Mouse (Mus musculus): ENCODE measurements around the gene Cdcp1. TPM values are rescaled to one million over a fixed set of nuclear protein-coding genes. Genes with fewer than 3 reads are reported as not detected.

Gene Cdcp1
- polyA plus RNA-seq, 1 experiment, result 0.18 TPM

DNA sequence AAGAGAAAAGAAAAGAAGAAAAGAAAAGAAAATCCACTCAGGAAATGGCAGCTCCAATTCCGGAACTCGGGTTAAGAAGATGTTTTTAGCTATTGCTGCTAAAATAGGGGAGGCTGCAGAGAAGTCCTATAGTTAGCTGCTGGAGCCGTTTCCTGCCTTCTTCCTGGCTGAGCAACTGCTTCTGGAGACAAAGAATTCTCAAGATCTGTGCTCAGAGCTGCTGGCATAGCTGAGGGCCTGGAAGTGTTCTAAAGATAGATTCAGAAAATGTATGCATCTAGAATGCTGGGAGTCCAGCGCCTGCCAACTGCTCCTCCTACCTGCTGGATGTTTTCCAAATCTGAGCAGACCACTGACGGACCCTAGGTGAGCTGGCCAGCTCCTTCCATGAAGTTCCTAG is 4.0 kb upstream of the Cdcp1 start:
- peak; percentile 53 to 68 for DNase-seq (ENCODE audit: extremely low spot score in 1 of 2, low spot score in 1 of 2)

DNA sequence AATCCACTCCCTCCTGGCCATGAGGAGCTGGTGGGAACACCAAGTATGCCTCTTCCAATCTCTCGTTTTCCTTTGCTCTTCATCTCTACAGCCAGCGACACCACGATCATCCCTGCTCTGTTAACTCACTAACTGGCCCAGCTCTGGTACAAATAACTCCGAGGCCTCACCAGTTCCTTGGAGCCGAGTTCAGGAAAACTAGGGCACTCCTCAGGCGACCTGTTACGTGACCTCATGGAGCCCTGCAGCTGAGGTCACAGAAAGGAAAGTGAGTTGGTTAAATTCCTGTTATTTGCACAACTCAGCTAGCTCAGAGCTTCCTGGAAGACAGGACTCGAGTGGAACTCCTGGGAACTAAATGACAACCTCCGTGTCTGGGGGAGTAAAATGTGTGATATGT is 2.5 kb downstream of the Cdcp1 start:
- no peak for DNase-seq (ENCODE audit: extremely low spot score in 1 of 2, low spot score in 1 of 2)

DNA sequence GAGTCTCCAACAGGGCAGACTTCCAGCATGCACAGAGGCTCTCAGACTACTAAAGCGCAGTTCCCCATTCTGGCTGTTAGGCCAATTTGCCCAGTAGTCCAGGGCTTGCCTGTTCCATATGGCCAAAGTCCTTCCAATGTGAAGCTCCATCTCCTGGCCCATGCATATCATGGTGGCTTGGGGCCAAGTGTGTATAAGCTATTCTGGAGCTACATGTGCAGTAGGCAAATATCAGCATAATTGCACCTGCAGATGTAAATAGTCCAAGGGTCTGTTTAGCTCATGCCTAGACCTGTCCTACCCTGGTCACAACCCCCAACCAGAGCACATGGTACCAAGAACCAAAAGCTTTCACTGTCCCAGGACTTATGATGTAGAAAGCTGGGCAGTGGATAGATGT is 7.9 kb downstream of the Cdcp1 start:
- no peak for DNase-seq (ENCODE audit: extremely low spot score in 1 of 2, low spot score in 1 of 2)

DNA sequence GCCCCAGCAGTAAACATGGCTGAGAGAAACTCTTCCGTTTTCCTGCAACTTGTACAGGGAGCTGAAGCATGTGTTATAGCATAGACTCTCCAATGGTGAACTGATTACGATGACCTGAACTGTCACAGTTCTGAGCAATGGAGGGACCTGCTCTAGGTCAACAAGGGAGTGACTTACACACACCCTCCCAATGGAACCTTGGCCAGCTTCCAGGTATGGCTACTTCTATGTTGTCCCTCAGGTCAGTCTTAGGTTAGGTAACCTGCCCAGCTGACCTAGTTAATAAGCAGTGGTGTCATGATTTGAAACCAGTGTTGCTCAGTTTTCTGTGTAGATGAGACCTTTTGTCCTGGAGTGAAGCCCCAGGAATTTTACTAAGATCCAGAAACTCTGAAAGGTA is 8.9 kb downstream of the Cdcp1 start:
- DNase-seq (ENCODE audit: extremely low spot score in 1 of 2, low spot score in 1 of 2), result no peak

DNA sequence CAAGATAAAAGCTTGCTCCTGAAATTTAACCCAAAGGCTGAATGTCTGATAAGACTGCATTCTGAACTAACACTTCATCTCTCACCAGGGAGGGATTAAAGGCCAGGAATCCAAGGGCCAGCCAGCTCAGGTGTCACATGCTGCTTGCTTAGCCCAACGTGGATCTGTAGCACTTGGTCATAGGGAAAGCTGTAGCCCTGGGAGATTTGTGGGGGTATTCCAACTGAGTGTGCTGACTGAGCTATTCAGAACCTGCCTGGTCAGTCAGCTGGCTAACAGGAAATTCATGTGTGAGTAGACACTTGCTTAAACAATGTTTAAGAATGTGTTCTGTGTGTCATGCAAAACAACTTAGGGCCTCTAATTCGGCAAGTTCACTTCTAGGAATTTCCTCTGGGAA is 9.3 kb downstream of the Cdcp1 start:
- DNase-seq (ENCODE audit: extremely low spot score in 1 of 2, low spot score in 1 of 2), result no peak

DNA sequence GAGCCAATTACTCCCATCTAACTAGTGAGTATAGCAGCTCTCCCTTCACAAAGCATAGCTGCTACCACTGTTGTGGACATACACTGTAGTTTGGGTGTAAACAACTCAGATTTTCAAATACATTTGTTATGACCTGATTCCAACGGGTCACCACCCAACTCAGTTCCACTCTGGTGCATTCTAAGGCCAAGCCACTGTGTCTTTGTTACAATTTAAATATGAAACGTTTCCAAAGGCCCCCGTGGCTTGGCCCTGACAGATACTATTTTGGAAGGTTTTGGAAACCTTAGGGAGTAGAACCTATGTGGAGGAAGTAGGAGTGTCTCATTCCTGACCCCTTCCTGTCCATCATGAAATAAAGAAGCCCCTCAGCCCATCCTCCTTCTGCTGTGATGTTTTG is 15.7 kb downstream of the Cdcp1 start:
- no peak for DNase-seq (ENCODE audit: extremely low spot score in 1 of 2, low spot score in 1 of 2)

DNA sequence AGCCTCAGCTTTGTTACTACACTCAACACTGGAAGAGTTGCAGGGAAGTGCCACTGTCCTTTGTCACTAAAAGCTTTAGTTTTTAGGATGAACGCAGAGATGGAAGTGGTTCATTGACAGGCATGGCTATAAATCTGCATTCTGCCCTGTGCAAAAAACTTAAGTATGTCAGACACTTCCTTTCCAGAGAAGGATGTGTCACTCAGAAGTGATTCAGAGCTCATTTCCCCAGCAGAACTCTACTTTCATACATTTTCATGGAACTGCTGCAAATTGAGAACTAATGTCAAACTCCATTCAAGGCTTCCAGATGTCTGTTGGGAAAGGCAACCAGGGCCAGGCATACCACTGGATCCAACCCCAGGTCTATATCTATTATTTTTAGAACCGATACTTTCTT is 27.6 kb downstream of the Cdcp1 start:
- no peak for DNase-seq (ENCODE audit: extremely low spot score in 1 of 2, low spot score in 1 of 2)

DNA sequence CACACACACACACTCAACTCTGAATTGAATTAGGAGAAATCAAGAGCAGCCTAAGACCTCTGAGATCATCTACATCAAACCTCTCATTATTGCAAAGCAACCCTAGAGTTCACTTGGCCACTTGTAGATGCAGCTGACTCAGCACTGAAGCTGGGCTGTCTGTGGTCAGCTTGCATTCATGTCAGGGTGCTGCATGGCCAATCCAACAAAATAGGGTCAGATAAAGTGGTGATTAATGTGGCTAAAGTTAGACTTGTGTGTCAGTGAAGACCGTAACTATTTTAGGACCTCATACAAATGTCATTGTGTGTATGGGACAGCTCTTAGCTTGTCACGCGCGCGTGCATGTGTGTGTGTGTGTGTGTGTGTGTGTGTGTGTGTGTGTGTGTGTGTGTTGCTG is 28.2 kb downstream of the Cdcp1 start:
- no peak for DNase-seq (ENCODE audit: extremely low spot score in 1 of 2, low spot score in 1 of 2)

DNA sequence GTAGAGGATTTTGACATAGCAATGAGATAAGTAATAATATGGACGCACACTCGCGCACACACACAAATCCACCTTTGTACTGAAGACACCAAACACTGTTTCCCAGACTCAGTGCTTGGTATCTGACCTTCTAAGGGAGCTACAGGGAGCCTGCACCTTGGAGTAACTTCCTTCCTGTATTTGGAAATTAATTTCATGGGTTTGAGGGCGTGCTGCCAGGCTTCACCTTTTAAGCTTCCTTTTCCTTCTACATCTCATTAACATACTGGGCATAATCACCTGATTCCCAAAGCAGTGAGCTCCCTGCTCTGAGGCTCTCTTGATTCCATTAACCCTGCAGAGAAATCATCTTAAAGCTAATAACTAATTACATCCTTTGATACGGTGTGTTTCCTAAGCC is 29.7 kb downstream of the Cdcp1 start:
- no peak for DNase-seq (ENCODE audit: extremely low spot score in 1 of 2, low spot score in 1 of 2)

DNA sequence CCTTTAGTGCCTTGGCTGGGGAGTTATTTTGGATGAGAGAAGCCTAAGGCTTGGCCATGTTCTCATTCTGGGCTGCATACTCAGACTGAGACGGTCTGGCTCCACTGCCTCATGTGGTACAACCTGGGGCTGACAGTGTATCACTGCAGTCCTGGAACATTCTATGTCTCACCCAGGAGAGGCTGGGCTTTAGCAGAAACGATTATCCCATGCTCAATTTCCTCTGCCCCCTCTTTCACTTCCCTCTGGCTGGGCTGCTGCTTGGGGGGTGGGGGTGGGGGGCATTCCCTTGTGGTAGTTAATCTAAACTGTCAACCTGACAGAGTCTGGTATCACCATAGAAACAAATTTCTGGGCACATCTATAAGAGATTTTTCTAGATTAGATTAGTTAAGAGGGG is 30.3 kb downstream of the Cdcp1 start:
- no peak for DNase-seq (ENCODE audit: extremely low spot score in 1 of 2, low spot score in 1 of 2)

DNA sequence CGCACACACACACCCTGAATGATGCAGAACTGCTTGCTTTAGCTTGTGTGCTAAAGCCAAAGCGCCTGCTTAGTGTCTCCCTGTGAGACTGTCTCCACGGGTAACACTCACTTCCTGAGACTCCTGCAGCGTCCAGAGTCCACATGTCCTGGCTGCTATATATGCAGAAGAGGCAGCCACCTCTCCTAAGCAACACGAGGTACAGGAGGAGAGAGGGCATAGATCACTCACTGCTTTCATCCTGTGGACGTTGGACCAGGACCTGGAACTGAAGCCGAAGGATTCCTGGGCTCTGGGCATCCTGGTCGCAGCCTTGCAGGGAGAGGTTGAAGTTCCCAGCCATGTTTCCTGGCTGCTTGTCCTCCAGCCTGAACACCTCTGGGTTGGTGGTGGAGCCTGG is 32.6 kb downstream of the Cdcp1 start:
- no peak for DNase-seq (ENCODE audit: extremely low spot score in 1 of 2, low spot score in 1 of 2)

DNA sequence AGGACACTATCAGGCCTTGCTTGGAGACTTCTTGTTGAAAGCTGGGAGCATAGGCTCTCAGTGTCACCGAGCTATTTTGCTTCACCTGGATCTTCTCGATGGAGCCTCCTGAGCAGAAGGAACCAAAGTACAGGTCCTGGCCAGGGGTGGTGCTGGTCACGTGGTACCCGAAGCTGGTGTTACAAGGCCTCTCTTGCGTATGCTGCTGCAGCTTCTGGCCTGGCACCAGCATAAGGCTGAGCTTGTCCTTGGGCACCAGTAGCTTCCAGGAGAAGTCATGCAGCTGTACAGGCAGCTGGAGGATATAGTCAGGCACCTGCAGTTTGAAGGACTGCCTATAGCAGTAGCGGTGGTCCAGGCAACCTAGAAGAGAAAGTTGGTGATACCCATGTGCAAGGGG is 35.8 kb downstream of the Cdcp1 start:
- DNase-seq (ENCODE audit: extremely low spot score in 1 of 2, low spot score in 1 of 2), result no peak

DNA sequence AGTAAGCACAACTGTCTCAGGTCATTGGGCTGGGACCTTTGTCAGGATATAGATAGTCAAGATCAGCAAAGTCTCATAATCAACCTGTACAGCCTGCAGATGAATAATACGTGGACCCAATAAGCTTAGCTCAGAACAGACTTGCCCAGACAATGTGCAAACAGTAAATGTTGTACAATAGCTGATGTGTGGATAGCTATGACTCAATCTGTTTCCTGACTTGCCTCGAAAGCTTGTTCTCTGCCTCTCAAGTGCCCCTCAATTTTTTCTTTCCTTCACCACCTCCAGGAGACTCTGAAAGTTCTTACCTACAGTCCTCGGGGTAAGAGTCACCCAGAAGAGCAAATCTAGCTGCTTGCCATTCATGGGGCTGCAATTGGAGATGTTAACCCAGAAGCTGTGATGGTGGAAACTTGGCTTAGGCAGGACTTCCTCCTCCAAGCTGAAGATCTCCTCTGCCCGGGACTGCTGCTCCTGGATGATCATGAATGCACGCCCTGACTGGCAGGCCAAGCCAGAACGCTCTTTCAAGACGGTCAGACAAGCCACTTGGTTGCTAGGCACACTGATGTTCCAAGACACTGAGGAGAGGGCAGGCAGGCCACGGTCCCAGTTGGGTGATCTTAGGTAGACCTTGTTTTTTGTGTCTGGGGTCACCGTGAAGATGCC is 38.3 kb downstream of the Cdcp1 start:
- no peak for DNase-seq (ENCODE audit: extremely low spot score in 1 of 2, low spot score in 1 of 2)

DNA sequence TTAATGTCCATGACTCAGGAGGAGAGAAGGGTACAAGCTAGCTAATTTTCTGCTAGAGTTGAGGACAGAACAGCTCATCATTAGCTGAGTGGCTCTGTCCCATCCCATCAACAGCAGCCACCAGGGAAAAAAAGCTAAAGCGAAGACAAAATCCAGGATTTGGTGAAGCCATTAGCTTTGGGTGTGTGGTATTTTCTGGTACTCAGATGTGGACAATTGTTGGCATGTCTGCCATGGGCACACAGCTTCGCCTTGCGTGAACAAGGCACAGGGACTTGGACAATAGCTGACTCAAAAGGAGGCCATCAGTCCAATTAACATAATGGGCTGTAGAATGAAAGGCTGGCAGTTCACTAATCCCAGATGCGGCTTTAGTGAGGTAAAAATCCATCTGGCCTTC is 41.5 kb downstream of the Cdcp1 start:
- DNase-seq (ENCODE audit: extremely low spot score in 1 of 2, low spot score in 1 of 2), result no peak

DNA sequence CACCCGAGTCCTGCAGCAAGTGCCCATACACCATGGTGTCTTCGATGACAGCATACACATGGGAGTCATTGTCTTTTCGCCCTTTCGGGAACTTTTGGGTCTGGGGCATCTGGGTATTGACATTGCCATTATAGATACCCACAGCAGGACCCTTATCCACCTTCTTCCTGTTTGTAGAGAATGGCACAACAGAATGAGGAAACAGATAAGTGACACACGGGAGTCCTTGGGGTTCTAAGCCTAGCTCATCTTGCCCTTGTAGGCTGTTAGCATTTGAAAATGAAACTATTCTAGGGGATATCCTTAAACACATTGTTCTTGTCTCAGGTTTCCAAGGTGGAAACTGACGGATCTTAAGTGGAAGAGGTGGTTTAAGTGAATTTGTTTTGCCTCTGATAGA is 42.1 kb downstream of the Cdcp1 start:
- DNase-seq (ENCODE audit: extremely low spot score in 1 of 2, low spot score in 1 of 2), result no peak

DNA sequence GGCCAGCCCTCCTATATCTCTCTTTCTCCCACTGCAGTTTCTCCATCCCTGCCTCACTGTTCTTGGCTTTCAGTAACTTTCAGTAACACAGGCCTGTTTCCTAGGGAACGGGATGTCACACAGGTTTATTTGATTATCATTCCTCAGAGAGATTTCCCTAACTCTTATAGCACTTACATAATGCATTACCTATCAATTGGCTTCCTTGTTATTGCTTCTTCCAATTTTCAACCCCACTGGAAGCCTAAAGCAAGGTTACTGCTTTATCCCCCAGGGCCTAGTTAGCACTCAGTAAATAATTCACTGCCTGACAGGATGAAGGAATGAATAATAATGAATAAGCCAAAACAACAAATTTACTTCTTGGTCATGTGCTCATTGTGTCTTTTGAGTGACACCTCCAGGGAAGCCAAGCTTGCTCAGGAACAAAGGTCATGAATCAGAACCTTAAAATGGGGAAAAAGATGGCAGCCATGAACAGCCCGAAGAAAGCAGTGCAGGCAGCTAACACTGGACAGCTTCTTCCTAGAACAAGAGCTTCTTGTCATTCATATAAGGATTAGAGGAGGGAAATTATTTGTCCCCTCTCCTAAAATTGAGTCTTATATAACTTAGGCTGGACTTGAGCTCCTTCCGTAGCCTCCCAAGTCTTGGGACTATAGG is 49.9 kb downstream of the Cdcp1 start:
- DNase-seq (ENCODE audit: extremely low spot score in 1 of 2, low spot score in 1 of 2), result no peak

DNA sequence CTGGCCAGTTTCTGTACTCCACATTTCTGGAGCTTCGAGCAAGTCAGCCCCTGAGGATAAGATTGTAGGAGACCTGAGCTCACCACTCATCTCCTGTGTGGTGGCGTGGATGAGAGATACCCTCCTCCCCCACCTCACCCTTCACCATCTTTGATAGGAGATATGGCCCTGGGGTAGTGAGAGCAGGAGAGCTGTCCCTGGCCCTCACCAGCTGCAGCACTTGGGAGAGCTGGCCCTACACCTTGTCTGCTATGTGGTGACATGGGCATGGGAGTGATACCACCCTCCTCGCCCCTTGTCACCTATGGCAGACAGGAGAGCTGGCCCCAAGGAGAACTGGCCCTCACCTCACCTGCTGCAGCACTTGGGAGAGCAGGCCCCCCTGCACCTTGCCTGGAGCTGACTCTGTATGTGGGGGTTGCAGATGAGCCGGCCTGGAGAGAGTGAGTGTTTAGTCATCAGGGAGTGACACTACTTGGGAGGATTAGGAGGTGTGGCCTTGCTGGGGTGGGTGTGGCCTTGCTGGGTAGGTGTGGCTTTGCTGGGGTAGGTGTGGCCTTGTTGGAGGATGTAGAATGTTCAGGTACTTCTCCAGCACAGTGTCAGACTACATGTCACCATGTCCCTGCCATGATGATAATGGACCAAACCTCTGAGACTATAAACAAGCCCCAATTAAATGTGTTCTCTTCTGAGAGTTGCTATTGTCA is 52.7 kb downstream of the Cdcp1 start:
- DNase-seq (ENCODE audit: extremely low spot score in 1 of 2, low spot score in 1 of 2), result no peak

DNA sequence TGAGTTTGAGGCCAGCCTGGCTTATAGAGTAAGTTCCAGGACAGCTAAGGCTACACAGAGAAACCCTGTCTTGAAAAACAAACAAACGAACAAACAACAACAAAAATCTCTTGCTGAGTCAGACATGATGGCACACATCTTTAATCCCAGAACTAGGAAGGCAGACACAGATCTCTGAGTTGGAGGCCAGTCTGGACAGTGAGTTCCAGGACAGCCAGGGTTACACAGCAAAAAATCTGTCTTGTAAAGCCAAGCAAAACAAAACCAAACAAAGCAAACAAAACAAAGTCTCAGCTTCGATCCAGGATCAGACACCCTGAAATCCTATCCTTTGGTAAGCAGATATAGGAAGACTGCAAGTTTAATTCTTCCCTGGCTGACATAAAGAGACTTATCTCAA is 54.0 kb downstream of the Cdcp1 start:
- DNase-seq (ENCODE audit: extremely low spot score in 1 of 2, low spot score in 1 of 2), result no peak

DNA sequence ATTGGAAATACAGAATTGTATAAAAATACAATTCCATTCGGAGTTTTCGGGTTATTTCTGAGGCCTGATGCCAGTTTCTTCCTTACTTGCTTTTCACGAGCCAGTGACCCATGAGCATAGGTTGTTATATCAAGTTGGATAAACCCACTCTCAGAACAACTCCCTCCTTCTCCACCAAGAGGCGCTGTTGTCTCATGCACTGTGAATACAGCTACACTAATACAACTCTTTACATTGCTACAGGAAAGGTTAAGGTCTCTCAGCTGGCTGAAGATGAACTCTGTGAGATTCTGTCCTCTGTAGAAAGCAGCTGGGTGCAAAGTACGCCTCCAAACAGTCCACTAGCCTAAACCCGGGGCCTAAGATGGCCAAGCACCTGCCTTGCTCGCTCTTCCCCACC is 56.5 kb downstream of the Cdcp1 start:
- DNase-seq (ENCODE audit: extremely low spot score in 1 of 2, low spot score in 1 of 2), result peak; percentile 44 to 92

DNA sequence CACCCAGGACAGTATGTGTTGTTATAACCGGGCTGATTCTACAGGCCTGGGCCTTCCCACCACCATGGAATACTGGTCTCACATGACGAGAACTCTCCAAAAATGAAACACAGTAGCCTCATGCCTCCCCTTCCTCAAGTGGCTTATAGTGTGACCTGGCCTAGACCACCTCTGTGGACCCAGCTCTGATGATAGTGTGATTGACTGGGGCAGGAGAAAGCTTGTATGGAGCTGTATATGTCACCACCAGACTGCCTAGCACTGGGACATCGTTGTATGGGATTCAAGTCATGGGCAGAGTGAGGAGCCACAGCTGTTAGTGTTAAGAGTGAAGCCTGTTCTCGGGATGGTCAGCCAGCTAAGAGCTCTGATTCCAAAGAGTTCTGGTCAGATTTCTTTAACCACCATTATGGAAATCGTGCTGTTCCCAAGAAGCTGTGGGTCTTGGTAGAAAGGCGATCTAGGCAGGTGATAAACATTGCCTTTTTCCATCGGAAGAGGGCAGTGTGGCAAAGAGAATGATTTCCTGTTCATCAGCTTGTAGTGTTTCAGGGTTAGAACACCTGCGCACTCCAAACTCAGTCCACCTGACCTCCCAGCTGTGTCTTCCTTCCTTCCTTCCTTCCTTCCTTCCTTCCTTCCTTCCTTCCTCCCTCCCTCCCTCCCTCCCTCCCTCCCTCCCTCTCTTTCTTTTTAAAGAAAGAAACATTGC is 57.6 kb downstream of the Cdcp1 start:
- peak in 1 of 2 experiments; percentile 69 for DNase-seq (ENCODE audit: extremely low spot score in 1 of 2, low spot score in 1 of 2)

DNA sequence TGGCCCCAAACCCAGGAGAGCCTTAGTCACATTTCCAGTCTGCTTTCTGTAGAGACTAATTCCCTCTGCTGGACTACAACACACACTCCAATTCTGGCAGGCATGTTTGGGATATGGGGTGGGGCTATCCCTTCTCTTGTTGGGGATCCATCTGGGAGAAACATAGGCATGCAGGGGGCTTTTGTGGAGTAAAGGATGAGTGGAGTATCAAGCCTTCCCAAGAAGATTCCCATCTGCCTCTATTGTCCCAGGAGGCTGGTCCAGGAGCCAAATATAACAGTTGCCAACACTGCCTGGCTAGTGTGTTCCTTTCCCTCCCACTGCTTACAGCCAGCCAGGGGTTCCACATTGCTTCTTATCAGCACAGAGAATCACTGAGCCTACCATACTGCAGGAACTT is 58.1 kb downstream of the Cdcp1 start:
- no peak for DNase-seq (ENCODE audit: extremely low spot score in 1 of 2, low spot score in 1 of 2)
